Mouse (Mus musculus) G1E (cell line): ENCODE measurements around the gene Olfr938.

Experiments
- CTCF ChIP-seq: IDR thresholded peaks from 2 replicates; pipeline ENCODE4 v1.5.1; 2012; ENCODE audit warnings: low read depth, low read length, inconsistent platforms, mixed read lengths
- GATA1 ChIP-seq: IDR thresholded peaks from 2 replicates; pipeline ENCODE4 v1.6.1; 2012; ENCODE audit warnings: borderline replicate concordance, low read length, inconsistent platforms, mixed read lengths
- TAL1 ChIP-seq: conservative IDR thresholded peaks from 2 replicates; pipeline ENCODE4 v1.6.1; 2012; ENCODE audit warnings: low read depth, low read length, inconsistent platforms, mixed read lengths

DNA sequence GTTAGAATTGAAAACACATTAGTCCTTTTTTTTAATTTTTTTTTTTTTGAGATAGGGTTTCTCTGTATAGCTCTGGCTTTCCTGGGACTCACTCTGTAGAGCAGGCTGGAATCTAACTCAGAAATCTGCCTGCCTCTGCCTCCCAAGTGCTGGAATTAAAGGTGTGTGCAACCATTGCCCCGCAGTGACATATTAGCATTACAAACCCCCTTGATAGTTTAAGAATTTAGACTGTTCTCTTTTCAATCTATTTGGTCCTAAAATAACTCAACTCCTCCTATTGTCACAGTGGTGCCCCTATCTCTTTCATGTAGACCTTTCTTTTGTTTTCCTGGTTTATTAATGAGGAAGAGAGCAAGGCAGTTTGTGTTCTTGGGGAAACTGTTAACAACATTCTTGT, 48.6 kb upstream of the Olfr938 start:
- TF ChIP-seq CTCF (no peak), GATA1 (no peak), TAL1 (no peak)
